Mouse (Mus musculus) heart, embryonic 11.5 days (tissue): ENCODE results near the gene Dlx2. TPM values are rescaled to one million over a fixed set of nuclear protein-coding genes. Genes with fewer than 3 reads are reported as not detected.

Source experiments
- ATAC-seq: fragments of 200-750 bp; cut with Nextera tagmentation; replicated peaks from 2 replicates; pipeline ENCODE4 v1.8.0; 2017; ENCODE audit warnings: moderate library complexity; ENCODE audit not compliant: insufficient number of reproducible peaks, low FRiP score, low TSS enrichment
- H3K27ac ChIP-seq: fragments of 300-500 bp; sonication (generic); 2 replicates; pipeline ENCODE4 v1.5.1; 2014; ENCODE audit warnings: mild to moderate bottlenecking, low read depth, low read length
- H3K27me3 ChIP-seq: fragments of 300-500 bp; sonication (generic); 2 replicates; pipeline ENCODE4 v1.6.1; 2014; ENCODE audit warnings: mild to moderate bottlenecking, low read length, mixed read lengths; ENCODE audit not compliant: control insufficient read depth, insufficient read depth
- H3K36me3 ChIP-seq: fragments of 300-500 bp; sonication (generic); 2 replicates; pipeline ENCODE4 v1.6.1; 2014; ENCODE audit warnings: mild to moderate bottlenecking, low read length, moderate library complexity, mixed read lengths; ENCODE audit not compliant: control insufficient read depth, insufficient read depth
- H3K4me1 ChIP-seq: fragments of 300-500 bp; sonication (generic); 2 replicates; pipeline ENCODE4 v1.6.1; 2014; ENCODE audit warnings: low read length; ENCODE audit not compliant: control insufficient read depth, insufficient read depth
- H3K4me2 ChIP-seq: fragments of 300-500 bp; sonication (generic); 2 replicates; pipeline ENCODE4 v1.6.1; 2014; ENCODE audit warnings: mild to moderate bottlenecking, moderate library complexity
- H3K4me3 ChIP-seq: fragments of 300-500 bp; sonication (generic); 2 replicates; pipeline ENCODE4 v1.5.1; 2014; ENCODE audit warnings: low read depth, low read length
- H3K9ac ChIP-seq: fragments of 300-500 bp; sonication (generic); 2 replicates; pipeline ENCODE4 v1.6.1; 2014; ENCODE audit warnings: mild to moderate bottlenecking, low read depth, low read length, moderate library complexity
- H3K9me3 ChIP-seq: fragments of 300-500 bp; sonication (generic); replicated peaks from 2 replicates; pipeline ENCODE4 v1.6.1; 2016; ENCODE audit warnings: low read length; ENCODE audit not compliant: control insufficient read depth
- WGBS: fragments of 180-500 bp; shearing (Covaris S2); extraction: QIAGEN DNeasy Blood & Tissue Kit; methylation state at CpG from one replicate; pipeline ENCODE4 v1.1.7; 2014; ENCODE audit not compliant: insufficient replicate concordance; 5-methylcytosine and 5-hydroxymethylcytosine counted together
- polyA plus RNA-seq: library from polyadenylated mRNA; unstranded; fragments of >200 nt; fragmentation: Nextera tagmentation; extraction: Ambion mirVana; gene quantifications from 2 replicates; pipeline ENCODE4 v1.2.1, GENCODE M21; 2014

Dlx2 gene
- polyA plus RNA-seq, 1 experiment from 2014 or later, result 1.3 TPM

DNA sequence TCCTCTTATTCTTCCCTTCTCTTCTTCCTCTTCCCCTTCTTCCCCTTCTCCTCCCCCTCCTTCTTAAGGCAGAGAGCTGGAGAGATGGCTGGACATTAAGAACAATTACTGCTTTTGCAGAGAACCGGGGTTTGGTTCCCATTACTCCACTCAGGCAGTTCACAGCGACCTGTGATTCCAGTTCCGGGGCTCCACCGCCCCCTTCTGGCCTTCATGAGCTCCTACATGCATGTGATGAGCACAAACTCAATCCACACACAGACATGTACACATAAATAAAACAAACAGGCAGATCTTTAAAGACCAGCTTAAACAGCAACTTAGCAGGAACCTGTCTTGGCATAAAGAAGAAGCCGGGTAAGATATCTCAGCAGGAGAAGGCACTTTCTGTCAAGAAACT, 9.5 kb upstream of the Dlx2 start:
- H3K9me3 ChIP-seq, result peaks cover 5% of the 10 kb centered on the region
- no peak overlapping the region for H3K4me3 ChIP-seq
- H3K4me1 ChIP-seq, result peaks cover 5% of the 10 kb centered on the region; the same call in 1 of the 2 replicates
- no peak overlapping the region for H3K27ac ChIP-seq
- 57% methylated on average over 5 of the region's 5 CpGs for WGBS
- no peak overlapping the region for H3K9ac ChIP-seq
- H3K27me3 ChIP-seq, result peaks cover 24% of the 10 kb centered on the region
- H3K36me3 ChIP-seq, result no peaks in the 10 kb centered on the region
- no peak for ATAC-seq
- H3K4me2 ChIP-seq, result no peak overlapping the region

DNA sequence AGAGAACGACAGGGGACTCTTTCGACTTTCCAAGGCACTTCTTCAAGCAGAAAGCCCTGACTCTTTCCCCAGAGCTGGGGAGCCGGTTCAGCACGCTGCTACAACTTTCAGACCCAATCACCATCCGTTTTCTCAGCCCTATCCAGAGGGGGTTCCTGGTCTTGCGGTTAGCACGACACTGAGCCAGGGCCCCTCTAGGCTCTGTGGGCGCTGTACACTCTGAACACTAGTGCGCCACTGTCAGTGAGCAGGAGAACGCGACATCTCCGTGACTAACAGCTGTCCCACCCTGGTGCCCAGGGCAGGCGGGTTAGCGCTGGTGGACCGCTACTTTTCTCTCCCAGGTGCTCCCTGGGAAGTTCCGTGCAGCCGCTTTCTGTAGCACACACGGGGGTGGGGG, 5.2 kb upstream of the Dlx2 start:
- no peak for ATAC-seq
- Histone ChIP-seq H3K27ac (no peak overlapping the region), H3K4me3 (peak overlapping the region; percentile 25; the same call in 1 of the 2 replicates), H3K4me2 (peak overlapping the region; percentile 56), H3K27me3 (peaks cover 61% of the 10 kb centered on the region), H3K9ac (0 out of 2 replicates have a peak overlapping the region, but pooled peaks have one; percentile 16), H3K9me3 (no peaks in the 10 kb centered on the region), H3K4me1 (peaks cover 5% of the 10 kb centered on the region; the same call in 1 of the 2 replicates), H3K36me3 (no peaks in the 10 kb centered on the region)
- 2% methylated on average over 17 of the region's 18 CpGs for WGBS

DNA sequence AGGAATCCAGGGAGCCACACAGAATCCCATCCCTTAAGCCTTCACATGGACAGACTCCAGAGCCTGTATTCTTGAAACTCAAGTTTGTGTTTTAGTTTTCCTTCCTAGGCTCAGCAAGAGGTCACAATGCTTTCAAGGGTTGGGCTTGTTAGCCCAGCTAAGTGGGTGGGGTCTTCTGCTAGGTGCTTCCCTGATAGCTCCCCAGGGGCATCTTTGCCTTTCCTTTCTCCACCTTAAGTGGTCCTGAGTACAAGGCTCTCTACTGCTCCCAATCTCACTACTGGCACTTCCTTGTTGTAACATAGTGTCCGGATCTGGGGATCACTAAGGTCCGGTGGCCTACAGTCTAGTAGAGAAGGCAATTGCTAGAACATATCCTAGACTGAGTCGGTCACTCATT, 3.8 kb upstream of the Dlx2 start:
- H3K4me1 ChIP-seq, result peaks cover 16% of the 10 kb centered on the region
- no peak for ATAC-seq
- no peak overlapping the region for H3K9ac ChIP-seq
- H3K27ac ChIP-seq, result no peak overlapping the region
- 24% methylated on average over 3 of the region's 3 CpGs for WGBS
- H3K4me3 ChIP-seq, result no peak overlapping the region
- H3K4me2 ChIP-seq, result no peak overlapping the region
- H3K27me3 ChIP-seq, result peaks cover 75% of the 10 kb centered on the region
- no peaks in the 10 kb centered on the region for H3K36me3 ChIP-seq
- H3K9me3 ChIP-seq, result no peaks in the 10 kb centered on the region

DNA sequence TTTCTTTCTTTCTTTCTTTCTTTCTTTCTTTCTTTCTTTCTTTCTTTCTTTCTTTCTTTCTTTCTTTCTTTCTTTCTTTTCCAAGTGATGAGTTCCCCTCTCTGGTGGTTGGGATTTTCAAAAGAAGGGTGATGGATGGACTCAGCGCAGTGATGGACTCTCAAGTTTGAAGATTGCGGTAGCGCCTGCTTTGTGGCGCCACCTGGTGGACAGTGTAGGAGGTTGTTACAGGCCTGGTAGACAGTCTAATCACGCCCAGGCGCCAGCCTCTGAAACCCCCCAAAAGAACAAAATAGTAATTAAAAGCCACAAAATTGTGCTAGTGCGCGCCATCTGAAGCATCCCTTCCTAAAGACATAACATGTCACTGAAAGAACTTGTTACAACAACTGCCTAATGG, 1.3 kb upstream of the Dlx2 start:
- Histone ChIP-seq H3K4me1 (peaks cover 19% of the 10 kb centered on the region), H3K27me3 (peaks cover 92% of the 10 kb centered on the region), H3K4me2 (no peak overlapping the region), H3K9ac (no peak overlapping the region), H3K4me3 (no peak overlapping the region), H3K9me3 (no peaks in the 10 kb centered on the region), H3K27ac (no peak overlapping the region), H3K36me3 (no peaks in the 10 kb centered on the region)
- WGBS, result 0% methylated on average over 8 of the region's 8 CpGs
- no peak for ATAC-seq

DNA sequence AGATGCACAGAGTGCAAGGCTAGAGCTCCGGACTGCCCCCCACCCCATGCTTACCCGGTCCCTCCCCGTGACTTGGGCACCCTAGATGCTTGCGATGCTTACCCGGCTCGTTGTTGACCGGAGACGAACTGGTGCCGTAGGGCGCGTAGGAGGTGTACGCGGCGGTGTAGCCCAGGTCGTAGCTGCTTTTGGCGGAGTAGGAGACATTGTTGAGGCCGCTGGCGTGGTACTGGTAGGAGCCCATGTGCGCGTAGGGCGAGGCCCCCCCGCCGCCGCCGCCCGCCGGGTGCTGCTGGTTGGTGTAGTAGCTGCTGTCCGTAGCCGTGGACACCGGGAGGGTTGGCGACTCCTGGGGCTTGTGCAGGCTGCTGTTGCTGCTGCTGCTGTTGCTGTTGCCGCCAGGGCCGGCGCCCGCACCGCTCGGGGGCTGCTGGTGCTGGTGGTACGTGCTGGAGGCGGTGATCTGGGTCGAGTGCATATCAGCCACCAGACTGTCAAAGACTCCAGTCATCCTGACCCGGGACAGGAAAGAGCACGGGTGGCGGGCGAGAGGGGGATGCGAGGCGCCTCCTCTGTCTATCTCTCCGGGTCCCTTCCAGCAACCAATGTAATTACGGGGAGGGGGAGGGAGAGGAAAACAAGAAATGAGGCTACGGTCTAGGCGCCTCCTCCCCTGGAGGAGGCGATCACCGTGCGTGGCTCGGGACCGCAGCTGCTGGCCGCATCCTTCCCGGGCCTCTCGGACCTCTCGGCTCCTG, 493 bp downstream of the Dlx2 start:
- H3K4me2 ChIP-seq, result peak overlapping the region; percentile 99
- 0 out of 2 replicates have a peak, but pooled peaks have one; percentile 16 for ATAC-seq
- WGBS, result under 1% methylated on average over 59 of the region's 59 CpGs
- peaks cover 93% of the 10 kb centered on the region for H3K27me3 ChIP-seq
- H3K4me3 ChIP-seq, result peak overlapping the region; percentile 63
- H3K27ac ChIP-seq, result no peak overlapping the region
- no peaks in the 10 kb centered on the region for H3K9me3 ChIP-seq
- H3K36me3 ChIP-seq, result no peaks in the 10 kb centered on the region
- 0 out of 2 replicates have a peak overlapping the region, but pooled peaks have one; percentile 24 for H3K9ac ChIP-seq
- H3K4me1 ChIP-seq, result peaks cover 18% of the 10 kb centered on the region

DNA sequence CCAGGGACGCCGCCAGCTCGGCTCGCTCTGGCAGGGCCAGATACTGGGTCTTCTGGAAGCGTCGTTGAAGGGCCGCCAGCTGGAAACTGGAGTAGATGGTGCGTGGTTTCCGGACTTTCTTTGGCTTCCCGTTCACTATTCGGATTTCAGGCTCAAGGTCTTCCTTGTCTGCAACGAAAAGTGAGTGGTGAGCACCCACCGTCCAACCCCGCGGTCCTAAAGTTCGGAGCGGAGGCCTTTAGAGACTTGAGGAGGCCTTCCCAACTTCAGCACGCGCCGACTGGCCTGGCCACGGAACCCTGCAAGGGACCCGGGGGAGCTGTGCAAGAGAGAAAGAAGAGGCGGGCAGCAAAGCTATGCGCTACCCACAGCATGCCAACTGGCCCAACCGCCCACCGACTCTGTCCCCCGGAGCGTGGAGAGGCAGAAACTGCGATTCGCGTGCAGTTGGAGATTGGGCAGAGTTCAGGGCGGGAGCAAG, 1.1 kb downstream of the Dlx2 start:
- H3K4me3 ChIP-seq, result peak overlapping the region; percentile 63
- WGBS, result 1% methylated on average over 32 of the region's 32 CpGs
- H3K4me2 ChIP-seq, result peak overlapping the region; percentile 99
- no peaks in the 10 kb centered on the region for H3K36me3 ChIP-seq
- no peaks in the 10 kb centered on the region for H3K9me3 ChIP-seq
- no peak for ATAC-seq
- no peak overlapping the region for H3K27ac ChIP-seq
- peaks cover 93% of the 10 kb centered on the region for H3K27me3 ChIP-seq
- peaks cover 24% of the 10 kb centered on the region for H3K4me1 ChIP-seq
- H3K9ac ChIP-seq, result peak overlapping the region; percentile 44; the same call in 1 of the 2 replicates

DNA sequence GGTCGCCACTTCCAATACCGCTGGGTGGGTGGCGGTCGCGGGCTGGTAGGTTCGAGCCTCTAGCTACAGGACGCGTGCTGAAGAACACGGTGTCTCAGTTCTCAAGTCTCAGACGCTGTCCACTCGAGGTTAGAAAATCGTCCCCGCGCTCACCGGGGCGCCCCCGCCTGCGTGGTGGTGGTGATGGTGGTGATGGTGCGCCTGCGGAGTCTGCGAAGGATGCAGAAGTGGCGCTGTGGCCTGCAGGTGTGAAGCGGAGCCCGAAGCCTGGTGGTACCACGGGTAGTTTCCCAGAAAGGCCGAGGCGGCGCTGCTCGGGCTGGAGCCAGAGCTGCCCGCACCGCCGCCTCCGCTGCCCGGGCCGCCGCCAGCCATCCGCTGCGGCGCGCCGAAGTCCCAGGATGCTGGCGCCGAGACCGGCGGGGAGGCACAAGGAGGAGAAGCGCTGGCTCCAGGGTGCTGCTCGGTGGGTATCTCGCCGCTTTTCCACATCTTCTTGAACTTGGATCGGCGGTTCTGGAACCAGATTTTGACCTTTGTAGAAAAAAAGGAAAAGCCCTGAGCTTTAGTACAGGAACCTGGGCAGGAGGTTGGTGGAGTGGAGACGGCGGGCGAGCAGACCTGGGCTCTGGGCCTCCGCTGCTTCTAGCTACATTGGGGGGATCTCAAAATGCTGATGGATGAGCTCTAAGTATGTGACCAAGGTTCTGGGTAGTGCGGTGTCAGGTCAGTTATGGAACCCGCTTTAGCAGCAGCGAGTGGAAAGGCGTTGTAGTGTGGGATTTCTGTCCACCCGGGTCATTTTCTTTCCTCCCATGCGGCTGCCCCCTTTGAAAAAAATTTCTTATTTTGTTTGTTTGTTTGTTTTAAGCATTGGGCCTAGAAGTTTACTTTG, 1.9 kb downstream of the Dlx2 start:
- Histone ChIP-seq H3K36me3 (no peaks in the 10 kb centered on the region), H3K27ac (no peak overlapping the region), H3K9ac (no peak overlapping the region), H3K27me3 (peaks cover 93% of the 10 kb centered on the region), H3K4me2 (peak overlapping the region; percentile 99), H3K4me3 (peak overlapping the region; percentile 63), H3K4me1 (peaks cover 24% of the 10 kb centered on the region), H3K9me3 (no peaks in the 10 kb centered on the region)
- ATAC-seq, result no peak
- WGBS, result 2% methylated on average over 61 of the region's 61 CpGs

DNA sequence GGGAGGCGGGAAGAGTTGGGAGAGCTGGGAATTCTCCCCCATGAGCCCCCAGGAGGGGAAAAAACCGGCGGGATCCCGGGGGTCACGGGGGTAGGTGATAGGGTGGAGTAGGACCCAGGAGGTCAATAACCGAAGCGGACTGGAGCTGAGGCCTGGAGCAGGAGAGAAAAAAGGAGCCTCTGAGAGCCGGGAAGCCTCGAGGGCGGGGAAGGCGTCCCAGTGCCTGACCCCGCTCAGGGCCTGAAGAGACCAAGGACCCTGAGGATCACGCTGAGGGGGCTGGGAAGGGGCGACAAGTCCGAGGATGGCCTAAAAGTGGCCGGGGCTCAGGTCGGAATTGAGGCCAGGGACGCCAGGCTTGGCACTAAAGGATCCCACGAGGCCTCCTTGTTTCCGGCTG, 2.6 kb downstream of the Dlx2 start:
- Histone ChIP-seq H3K9me3 (no peaks in the 10 kb centered on the region), H3K4me3 (peak overlapping the region; percentile 28; the same call in 1 of the 2 replicates), H3K36me3 (no peaks in the 10 kb centered on the region), H3K4me2 (peak overlapping the region; percentile 99), H3K4me1 (peaks cover 24% of the 10 kb centered on the region), H3K27ac (no peak overlapping the region), H3K27me3 (peaks cover 93% of the 10 kb centered on the region), H3K9ac (no peak overlapping the region)
- under 1% methylated on average over 20 of the region's 20 CpGs for WGBS
- ATAC-seq, result no peak
